Mouse (Mus musculus): ENCODE measurements around the gene Abca8a.

DNA sequence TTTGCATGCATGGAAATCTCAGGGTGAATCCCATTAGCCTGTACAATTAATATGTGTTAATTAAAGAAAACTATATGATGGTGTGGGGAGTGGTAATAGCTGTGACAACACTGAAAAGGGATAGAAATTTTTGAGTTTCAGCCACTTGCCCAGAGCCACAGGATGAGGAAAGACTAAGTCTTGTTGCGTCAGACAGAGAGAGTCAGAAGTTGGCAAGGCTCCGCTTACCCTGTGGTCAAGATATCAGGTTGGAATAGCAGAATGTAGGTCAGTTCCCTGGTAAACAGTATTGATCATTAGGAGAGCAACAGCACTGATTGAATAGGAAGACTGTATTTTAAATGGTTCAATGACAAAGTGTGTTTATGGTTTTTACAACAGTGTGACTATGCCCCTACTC, 58.0 kb downstream of the Abca8a start:
- TF ChIP-seq CTCF (IDR thresholded peaks at IDR 0.05; ENCODE audit: low read depth, low read length) (no peak), POLR2A (IDR thresholded peaks at IDR 0.05; ENCODE audit: borderline replicate concordance, low read depth, low read length) (no peak)

All from bone marrow macrophage, adult 2 months (primary cell).